Mouse (Mus musculus) neural tube, embryonic 15.5 days (tissue): Measurements from ENCODE around the gene Cldn7. TPM values are rescaled to one million over a fixed set of nuclear protein-coding genes. Genes with fewer than 3 reads are reported as not detected.
"Not testable (repeated sequence)": the region's sequence is repeated elsewhere in the genome, so short reads cannot be mapped to it uniquely, and the experiment has no call there.

Experiments
- ATAC-seq: fragments of 200-750 bp; cut with Nextera tagmentation; 2 replicates; pipeline ENCODE4 v1.8.0; 2017; ENCODE audit warnings: mild to moderate bottlenecking, moderate TSS enrichment, moderate library complexity; ENCODE audit not compliant: low FRiP score
- H3K27ac ChIP-seq: fragments of 300-500 bp; sonication (generic); replicated peaks from 2 replicates; pipeline ENCODE4 v1.5.1; 2015; ENCODE audit warnings: mild to moderate bottlenecking, inconsistent platforms
- H3K27me3 ChIP-seq: fragments of 300-500 bp; sonication (generic); replicated peaks from 2 replicates; pipeline ENCODE4 v1.6.1; 2015; ENCODE audit warnings: inconsistent platforms
- H3K36me3 ChIP-seq: fragments of 300-500 bp; sonication (generic); 2 replicates; pipeline ENCODE4 v1.6.1; 2015; ENCODE audit warnings: inconsistent platforms
- H3K4me1 ChIP-seq: fragments of 300-500 bp; sonication (generic); 2 replicates; pipeline ENCODE4 v1.6.1; 2015; ENCODE audit warnings: inconsistent platforms
- H3K4me2 ChIP-seq: fragments of 300-500 bp; sonication (generic); 2 replicates; pipeline ENCODE4 v1.6.1; 2015; ENCODE audit warnings: inconsistent platforms, mild to moderate bottlenecking, moderate library complexity
- H3K4me3 ChIP-seq: fragments of 300-500 bp; sonication (generic); replicated peaks from 2 replicates; pipeline ENCODE4 v1.5.1; 2015; ENCODE audit warnings: mild to moderate bottlenecking, inconsistent platforms
- H3K9ac ChIP-seq: fragments of 300-500 bp; sonication (generic); replicated peaks from 2 replicates; pipeline ENCODE4 v1.6.1; 2015; ENCODE audit warnings: mild to moderate bottlenecking, inconsistent platforms
- H3K9me3 ChIP-seq: fragments of 300-500 bp; sonication (generic); replicated peaks from 2 replicates; pipeline ENCODE4 v1.6.1; 2016; ENCODE audit warnings: inconsistent platforms
- WGBS: fragments of 180-500 bp; shearing (Covaris S2); methylation state at CpG from one replicate; pipeline ENCODE4 v1.1.7; 2015; ENCODE audit warnings: mixed read lengths; 5-methylcytosine and 5-hydroxymethylcytosine counted together
- polyA plus RNA-seq: library from polyadenylated mRNA; unstranded; fragments of >200 nt; fragmentation: Nextera tagmentation; extraction: Ambion mirVana; gene quantifications from 2 replicates; pipeline ENCODE4 v1.2.1, GENCODE M21; 2015

Gene Cldn7
- polyA plus RNA-seq, 1 experiment from 2014 or later = 0.33 TPM

DNA sequence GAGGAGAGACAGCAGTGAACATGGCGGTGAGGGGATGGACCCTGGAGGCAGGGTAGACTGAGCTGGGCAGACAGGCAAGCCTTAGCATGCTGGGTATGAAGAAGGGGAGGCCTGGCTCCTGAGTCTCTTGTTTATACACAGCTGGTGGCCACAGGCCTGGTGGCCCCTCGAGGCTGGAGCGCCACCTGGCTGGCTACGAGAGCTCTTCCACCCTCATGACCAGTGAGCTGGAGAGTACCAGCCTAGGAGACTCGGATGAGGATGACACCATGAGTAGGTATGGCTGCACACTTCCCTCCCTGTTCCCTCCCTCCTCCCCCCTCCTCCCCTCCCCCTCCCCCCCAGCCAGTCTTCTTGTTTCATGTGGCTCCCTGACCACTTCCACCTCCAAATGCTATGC, 40.9 kb downstream of the Cldn7 start:
- H3K9ac ChIP-seq = no peak overlapping the region
- ATAC-seq = no peak
- no peak overlapping the region for H3K4me3 ChIP-seq
- H3K36me3 ChIP-seq = peaks cover 61% of the 10 kb centered on the region
- no peaks in the 10 kb centered on the region for H3K9me3 ChIP-seq
- no peaks in the 10 kb centered on the region for H3K27me3 ChIP-seq
- H3K4me2 ChIP-seq = no peak overlapping the region
- 46% methylated on average over 5 of the region's 5 CpGs for WGBS
- H3K27ac ChIP-seq = no peak overlapping the region
- peaks cover 40% of the 10 kb centered on the region for H3K4me1 ChIP-seq

DNA sequence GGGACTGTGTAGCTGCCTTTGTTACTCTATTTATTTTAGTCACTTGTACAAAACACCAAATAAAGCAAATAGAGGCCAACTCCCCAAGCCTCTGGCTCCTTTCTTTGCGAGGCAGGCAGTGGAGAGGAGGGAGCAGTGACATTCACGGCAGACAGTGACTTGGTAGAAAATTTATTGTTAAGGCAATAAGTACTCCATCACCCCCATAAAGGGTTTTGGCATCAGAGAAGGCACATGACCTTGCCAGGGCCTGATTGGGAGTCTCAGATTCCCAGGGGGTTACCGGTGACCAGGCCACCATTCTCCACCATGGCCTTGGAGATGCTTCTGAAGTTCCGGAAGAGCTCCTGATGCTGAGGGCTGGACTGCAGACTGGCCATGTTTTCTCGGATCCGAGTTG, 45.5 kb downstream of the Cldn7 start:
- no peak overlapping the region for H3K9ac ChIP-seq
- no peak overlapping the region for H3K4me2 ChIP-seq
- peaks cover 84% of the 10 kb centered on the region for H3K36me3 ChIP-seq
- WGBS = 78% methylated on average over 6 of the region's 6 CpGs
- no peaks in the 10 kb centered on the region for H3K27me3 ChIP-seq
- no peak overlapping the region for H3K27ac ChIP-seq
- H3K4me1 ChIP-seq = peaks cover 23% of the 10 kb centered on the region
- ATAC-seq = no peak
- H3K9me3 ChIP-seq = no peaks in the 10 kb centered on the region
- H3K4me3 ChIP-seq = no peak overlapping the region

DNA sequence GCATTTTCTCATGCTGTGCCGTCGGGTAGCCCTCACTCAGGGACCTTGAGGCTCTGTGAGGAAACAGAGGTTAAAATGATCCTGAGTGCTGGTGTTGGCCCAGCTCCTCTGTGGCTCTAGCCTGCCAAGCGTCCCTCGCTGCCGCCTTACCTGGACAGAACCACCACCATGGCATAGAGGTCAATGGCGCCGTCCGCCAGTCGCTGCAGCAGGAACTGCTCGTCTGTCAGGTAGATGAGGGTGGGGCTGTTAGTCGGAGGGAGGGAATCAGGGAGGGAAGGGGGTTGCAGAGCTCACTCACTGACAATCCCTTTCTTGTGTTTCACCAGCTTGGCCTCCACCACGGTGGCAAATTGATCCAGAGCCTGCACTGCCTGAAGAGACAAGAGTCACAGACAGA, 46.0 kb downstream of the Cldn7 start:
- 90% methylated on average over 12 of the region's 12 CpGs for WGBS
- Histone ChIP-seq H3K27ac (no peak overlapping the region), H3K27me3 (no peaks in the 10 kb centered on the region), H3K4me3 (no peak overlapping the region), H3K9ac (no peak overlapping the region), H3K4me1 (peaks cover 25% of the 10 kb centered on the region), H3K4me2 (no peak overlapping the region), H3K36me3 (peaks cover 79% of the 10 kb centered on the region), H3K9me3 (no peaks in the 10 kb centered on the region)
- no peak for ATAC-seq

DNA sequence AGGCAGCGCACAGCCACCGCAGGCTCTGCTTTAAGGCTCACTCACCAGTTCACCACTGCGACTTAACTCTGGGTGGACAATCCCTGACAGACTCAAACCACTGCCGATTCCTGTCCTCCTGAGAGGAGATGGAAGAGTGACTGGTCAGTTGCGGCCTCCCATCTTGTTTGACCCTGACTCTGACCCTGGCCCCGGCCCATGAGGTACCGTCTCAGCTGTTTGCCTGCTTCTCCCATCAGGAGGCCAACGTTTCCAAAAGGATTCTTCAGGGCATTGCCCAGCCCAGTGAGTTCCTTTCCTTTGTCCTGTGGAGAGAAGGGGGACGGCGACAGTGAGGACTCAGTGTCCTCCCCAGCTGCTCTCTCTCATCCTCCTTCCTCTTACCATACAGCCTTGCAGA, 46.4 kb downstream of the Cldn7 start:
- Histone ChIP-seq H3K36me3 (peaks cover 75% of the 10 kb centered on the region), H3K9ac (no peak overlapping the region), H3K27ac (no peak overlapping the region), H3K27me3 (no peaks in the 10 kb centered on the region), H3K9me3 (no peaks in the 10 kb centered on the region), H3K4me2 (no peak overlapping the region), H3K4me1 (peaks cover 27% of the 10 kb centered on the region), H3K4me3 (no peak overlapping the region)
- ATAC-seq = no peak
- 78% methylated on average over 10 of the region's 10 CpGs for WGBS

DNA sequence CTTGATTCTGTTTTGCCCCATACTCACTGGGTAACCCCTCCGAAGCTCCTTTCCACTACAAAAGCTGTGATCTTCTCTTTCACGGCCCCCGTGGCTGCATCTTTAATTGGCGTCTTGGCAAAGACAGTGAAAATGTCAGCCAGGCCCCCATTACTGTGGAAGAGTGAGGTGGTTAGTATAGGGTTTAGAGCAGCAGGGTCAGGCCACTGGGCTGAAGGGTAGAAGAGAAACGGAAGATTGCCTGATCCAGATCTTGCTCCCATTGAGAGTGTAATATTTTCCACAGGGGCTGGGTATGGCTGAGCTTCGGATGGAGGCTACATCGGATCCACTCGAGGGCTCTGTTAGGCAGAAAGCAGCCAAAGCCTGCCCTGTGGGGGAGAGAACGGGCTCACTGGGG, 48.4 kb downstream of the Cldn7 start:
- H3K4me3 ChIP-seq = no peak overlapping the region
- 0 out of 2 replicates have a peak overlapping the region, but pooled peaks have one; percentile 1 for H3K9ac ChIP-seq
- H3K36me3 ChIP-seq = peaks cover 55% of the 10 kb centered on the region
- no peak overlapping the region for H3K4me2 ChIP-seq
- no peak for ATAC-seq
- no peaks in the 10 kb centered on the region for H3K9me3 ChIP-seq
- no peak overlapping the region for H3K27ac ChIP-seq
- 87% methylated on average over 9 of the region's 9 CpGs for WGBS
- peaks cover 36% of the 10 kb centered on the region for H3K4me1 ChIP-seq
- H3K27me3 ChIP-seq = no peaks in the 10 kb centered on the region

DNA sequence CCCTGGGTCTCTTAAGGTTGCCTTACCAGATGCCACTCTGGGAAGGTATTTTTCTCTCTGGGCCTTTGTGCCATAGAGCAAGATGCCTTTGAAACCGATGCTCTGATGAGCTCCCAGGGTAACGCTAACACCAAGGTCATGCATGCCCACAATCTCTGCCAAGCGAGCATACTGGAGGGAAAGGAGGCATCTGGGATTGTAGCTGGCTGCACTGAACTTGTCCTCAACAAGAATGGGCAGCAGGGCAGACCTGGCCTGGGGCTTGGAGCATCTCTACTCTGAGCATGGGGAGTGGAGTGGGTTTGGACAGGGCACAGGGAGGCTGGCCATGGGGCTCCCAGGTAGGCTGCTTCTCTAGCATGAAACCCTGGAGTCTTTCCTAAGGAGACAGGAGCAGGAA, 48.8 kb downstream of the Cldn7 start:
- Histone ChIP-seq H3K36me3 (peaks cover 50% of the 10 kb centered on the region), H3K27ac (no peak overlapping the region), H3K4me2 (no peak overlapping the region), H3K9ac (0 out of 2 replicates have a peak overlapping the region, but pooled peaks have one; percentile 1), H3K9me3 (no peaks in the 10 kb centered on the region), H3K4me3 (no peak overlapping the region), H3K4me1 (peaks cover 38% of the 10 kb centered on the region), H3K27me3 (no peaks in the 10 kb centered on the region)
- WGBS = 74% methylated on average over 3 of the region's 3 CpGs
- ATAC-seq = no peak

DNA sequence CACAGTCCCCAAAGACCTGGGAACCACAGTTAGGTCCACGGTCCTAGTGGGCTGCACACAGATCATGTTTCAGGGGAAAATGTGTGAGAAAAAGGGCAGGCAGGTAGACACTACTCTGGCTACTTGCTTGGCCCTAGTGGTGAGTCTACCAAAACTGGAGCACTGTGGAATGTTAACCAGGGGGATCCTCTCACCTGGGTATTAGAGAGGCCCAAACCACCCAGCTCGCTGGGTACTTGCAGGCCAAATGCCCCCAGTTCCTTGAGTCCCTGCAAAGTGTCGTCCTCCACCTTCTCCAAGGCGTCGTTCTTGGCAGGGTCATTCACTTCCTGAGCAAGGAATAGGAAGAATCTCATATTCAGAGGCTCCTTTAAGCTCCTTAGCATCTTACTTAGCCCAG, 49.5 kb downstream of the Cldn7 start:
- Histone ChIP-seq H3K36me3 (peaks cover 44% of the 10 kb centered on the region), H3K4me3 (no peak overlapping the region; the same call in 1 of the 2 replicates), H3K27me3 (no peaks in the 10 kb centered on the region), H3K4me2 (peak overlapping the region; percentile 85; the same call in 1 of the 2 replicates), H3K9me3 (no peaks in the 10 kb centered on the region), H3K4me1 (peaks cover 42% of the 10 kb centered on the region), H3K27ac (no peak overlapping the region), H3K9ac (no peak overlapping the region)
- ATAC-seq = no peak
- 72% methylated on average over 5 of the region's 5 CpGs for WGBS

DNA sequence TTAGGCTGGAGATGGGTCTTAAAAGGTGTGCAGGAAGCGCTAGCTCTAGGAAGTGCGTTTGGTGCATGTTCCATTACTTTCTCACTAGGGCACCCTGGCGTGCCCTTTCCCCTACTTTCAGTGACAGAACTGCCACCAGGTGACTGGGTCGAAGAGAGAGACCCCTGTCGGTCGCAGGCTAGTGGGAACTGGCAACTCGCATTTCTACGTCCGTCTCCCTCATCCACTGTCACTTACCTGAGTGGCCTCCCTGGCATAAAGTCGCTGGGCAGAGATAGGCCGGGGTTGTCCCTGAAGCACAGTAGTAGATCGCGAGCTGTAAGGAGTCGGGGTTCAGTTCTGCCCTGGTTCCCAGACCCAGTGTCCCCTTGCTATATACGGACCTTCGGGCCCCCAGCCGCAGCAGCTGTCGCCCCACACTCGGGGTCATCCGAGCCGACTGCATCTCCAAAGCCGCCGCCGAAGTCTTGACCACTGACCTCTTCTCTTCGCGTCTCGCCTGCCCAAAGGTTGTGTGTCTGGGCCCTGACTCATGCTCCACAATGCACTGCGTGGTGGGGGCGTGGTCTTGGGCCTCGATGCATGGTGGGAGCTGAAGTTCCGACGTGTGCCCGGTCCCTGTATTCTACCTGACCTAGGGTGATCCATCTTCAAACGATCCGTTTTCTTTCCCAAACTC, 50.4 kb downstream of the Cldn7 start, which contains the start of gene Acadvl:
TSS of gene Acadvl (minus strand) at position 532 of the 679 bp plus-strand sequence.
- Histone ChIP-seq H3K9me3 (no peaks in the 10 kb centered on the region), H3K4me2 (peak within 1 kb of the TSS; percentile 85), H3K4me3 (peak within 1 kb of the TSS; percentile 70), H3K36me3 (peaks cover 34% of the 10 kb centered on the region), H3K27ac (peak within 1 kb of the TSS; percentile 81), H3K27me3 (no peaks in the 10 kb centered on the region), H3K9ac (peak within 1 kb of the TSS; percentile 85), H3K4me1 (peaks cover 52% of the 10 kb centered on the region)
- peak; percentile 84 for ATAC-seq
- 1% methylated on average over 35 of the region's 35 CpGs for WGBS

DNA sequence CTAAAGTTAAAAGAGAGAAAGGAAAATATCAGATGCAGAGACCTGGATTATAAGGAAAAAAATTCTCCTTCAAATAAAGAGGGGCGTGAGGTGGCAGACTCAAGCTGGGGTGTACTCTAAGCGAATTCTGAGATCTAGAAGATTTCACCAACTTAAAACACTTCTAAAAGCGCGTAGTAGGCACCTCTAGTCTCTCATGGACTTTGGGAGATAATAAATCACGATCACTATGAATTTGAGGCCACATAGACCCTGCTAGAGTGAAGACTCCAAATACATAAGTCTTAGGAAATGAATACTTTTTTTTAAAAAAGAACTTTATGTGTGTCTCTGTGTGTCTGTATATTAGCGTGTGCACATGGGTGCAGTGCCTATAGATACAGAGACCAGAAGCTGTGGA, 51.1 kb downstream of the Cldn7 start:
- Histone ChIP-seq H3K27me3 (no peaks in the 10 kb centered on the region), H3K4me2 (peak overlapping the region; percentile 85), H3K4me1 (peaks cover 58% of the 10 kb centered on the region), H3K9me3 (no peaks in the 10 kb centered on the region), H3K27ac (peak overlapping the region; percentile 81; the same call in 1 of the 2 replicates), H3K4me3 (peak overlapping the region; percentile 70), H3K36me3 (peaks cover 28% of the 10 kb centered on the region), H3K9ac (no peak overlapping the region)
- 70% methylated on average over 6 of the region's 6 CpGs for WGBS
- ATAC-seq = no peak

DNA sequence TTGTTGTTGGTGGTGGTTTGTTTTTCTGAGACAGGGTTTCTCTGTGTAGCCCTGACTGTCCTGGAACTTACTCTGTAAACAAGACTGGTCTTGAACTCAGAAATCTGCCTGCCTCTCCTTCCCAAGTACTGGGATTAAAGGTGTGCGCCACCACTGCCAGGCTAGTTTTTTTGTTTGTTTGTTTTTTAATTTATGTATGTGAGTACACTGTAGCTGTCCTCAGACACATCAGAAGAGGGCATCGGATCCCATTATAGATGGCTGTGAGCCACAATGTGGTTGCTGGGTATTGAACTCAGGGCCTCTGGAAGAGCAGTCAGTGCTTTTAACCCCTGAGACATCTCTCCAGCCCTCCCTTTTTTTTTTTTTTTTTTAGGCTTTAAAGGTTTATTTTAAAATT, 51.6 kb downstream of the Cldn7 start:
- H3K27ac ChIP-seq, H3K27me3 ChIP-seq, H3K4me2 ChIP-seq, H3K4me3 ChIP-seq, ATAC-seq, H3K9ac ChIP-seq, H3K9me3 ChIP-seq: not testable (repeated sequence)
- Histone ChIP-seq H3K4me1 (peaks cover 60% of the 10 kb centered on the region), H3K36me3 (peaks cover 23% of the 10 kb centered on the region)
- 80% methylated on average over 2 of the region's 2 CpGs for WGBS

DNA sequence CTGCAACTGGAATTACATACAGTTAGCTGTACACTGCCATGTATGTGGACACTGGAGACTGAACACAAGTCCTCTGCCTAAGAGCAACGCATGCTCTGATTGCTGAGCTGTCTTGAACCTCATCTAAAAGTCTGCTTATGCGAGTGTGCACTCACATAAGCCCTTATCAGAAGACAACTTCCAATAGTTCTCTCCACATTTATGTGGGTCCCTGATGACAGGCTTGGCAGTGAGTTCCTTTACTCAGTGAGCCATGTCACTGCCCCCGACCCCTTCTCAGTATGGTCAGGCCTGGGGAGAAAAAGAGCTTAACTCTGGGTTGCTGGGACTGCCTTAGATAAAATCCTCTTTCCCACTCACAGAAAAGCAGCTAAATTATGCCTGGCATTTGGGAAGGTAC, 52.1 kb downstream of the Cldn7 start, which contains the start of gene Dlg4:
TSS of gene Dlg4 (plus strand) at position 274 of the 400 bp plus-strand sequence.
- H3K9me3 ChIP-seq = no peaks in the 10 kb centered on the region
- H3K36me3 ChIP-seq = peaks cover 18% of the 10 kb centered on the region
- H3K27ac ChIP-seq = peak within 1 kb of the TSS; percentile 95
- no peak for ATAC-seq
- H3K27me3 ChIP-seq = no peaks in the 10 kb centered on the region
- H3K4me2 ChIP-seq = peak within 1 kb of the TSS; percentile 83
- peak within 1 kb of the TSS; percentile 64 for H3K4me3 ChIP-seq
- WGBS = 93% methylated on average over 3 of the region's 3 CpGs
- peak within 1 kb of the TSS; percentile 84 for H3K9ac ChIP-seq
- peaks cover 62% of the 10 kb centered on the region for H3K4me1 ChIP-seq

DNA sequence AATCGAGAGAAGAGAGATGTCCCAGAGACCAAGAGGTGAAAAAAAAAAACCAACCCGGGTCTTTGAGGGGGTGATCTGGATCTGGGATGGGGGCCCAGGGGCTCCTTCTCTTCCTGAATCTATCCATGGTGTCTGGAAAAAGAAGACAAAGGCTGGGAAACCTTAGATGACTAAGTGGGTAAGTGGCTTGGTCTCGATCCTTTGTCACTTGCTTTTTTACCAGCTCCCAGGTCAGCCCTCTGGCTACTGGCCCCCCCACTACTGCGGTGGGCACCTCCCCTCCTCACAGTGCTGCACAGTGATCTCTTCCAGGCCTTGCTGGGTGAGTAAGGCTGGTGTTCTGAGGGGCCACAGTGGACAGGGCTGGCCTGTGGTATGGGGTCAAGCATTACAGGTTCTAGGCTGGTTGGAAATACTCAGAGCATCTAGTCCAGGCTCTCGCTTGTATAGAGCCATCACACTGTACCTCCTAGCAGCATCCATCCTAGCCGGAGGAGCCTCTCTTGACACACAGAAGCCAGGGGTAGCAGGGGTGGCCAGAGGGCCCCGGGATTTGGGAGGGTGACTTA, 52.7 kb downstream of the Cldn7 start:
- Histone ChIP-seq H3K9me3 (no peaks in the 10 kb centered on the region), H3K27ac (peak overlapping the region; percentile 95), H3K36me3 (peaks cover 12% of the 10 kb centered on the region), H3K4me1 (peaks cover 69% of the 10 kb centered on the region), H3K4me3 (peak overlapping the region; percentile 64; the same call in 1 of the 2 replicates), H3K9ac (peak overlapping the region; percentile 84), H3K27me3 (no peaks in the 10 kb centered on the region), H3K4me2 (peak overlapping the region; percentile 83)
- 65% methylated on average over 7 of the region's 7 CpGs for WGBS
- no peak for ATAC-seq
